Mouse (Mus musculus): ENCODE results near the gene Olfr297. TPM values are rescaled to one million over a fixed set of nuclear protein-coding genes. Genes with fewer than 3 reads are reported as not detected.

Olfr297 gene
- polyA plus RNA-seq (2012; rRNA removed), result not detected in 2 replicates

GRCm38 (mm10) chr7:86519668-86520067 lies at the start of gene Olfr297:
Gene Olfr297 (plus strand): TSS chr7:86519968.
- H3K4me1 ChIP-seq (ENCODE audit: control insufficient read depth, insufficient read depth, low read length), result no peaks in the 10 kb centered on the region
- TF ChIP-seq POLR2A (IDR thresholded peaks at IDR 0.05; ENCODE audit: borderline replicate concordance, extremely low read depth, low read depth, low read length) (no peak), CTCF (IDR thresholded peaks at IDR 0.05; ENCODE audit: insufficient read depth, low read length) (no peak)
- no peak for DNase-seq
- H3K4me3 ChIP-seq (replicated peaks; ENCODE audit: extremely low read depth, low read depth, low read length), result no peak within 1 kb of the TSS

- 73% methylated on average over 1 of the region's 1 CpGs for WGBS
- Histone ChIP-seq H3K4me1 (ENCODE audit: control insufficient read depth, insufficient read depth, low read length) (no peaks in the 10 kb centered on the region), H3K4me3 (replicated peaks; ENCODE audit: extremely low read depth, low read depth, low read length) (no peak within 1 kb of the TSS)
- DNase-seq, result no peak
- no peak for TF ChIP-seq CTCF (IDR thresholded peaks at IDR 0.05; ENCODE audit: insufficient read depth, low read length)
- TF ChIP-seq POLR2A (IDR thresholded peaks at IDR 0.05; ENCODE audit: borderline replicate concordance, extremely low read depth, low read depth, low read length), result no peak
Measured at GRCm38 (mm10) chr7:86492384-86492783, 27.4 kb upstream of the Olfr297 start, which contains the start of gene Olfr298. Gene Olfr298 (minus strand): TSS chr7:86492484.

Other genes with a start within 250 kb of the Olfr297 start
- gene Olfr310, start 242.8 kb upstream of the Olfr297 start, polyA plus RNA-seq (2012; rRNA removed), result not detected in 2 replicates
- gene Olfr309, start 206.3 kb upstream of the Olfr297 start, polyA plus RNA-seq (2012; rRNA removed), result not detected in 2 replicates
- not detected in 2 replicates for gene Olfr308, start 194.3 kb upstream of the Olfr297 start, polyA plus RNA-seq (2012; rRNA removed)
- gene Olfr307, start 182.4 kb upstream of the Olfr297 start, polyA plus RNA-seq (2012; rRNA removed), result not detected in 2 replicates
- gene Olfr305, start 153.0 kb upstream of the Olfr297 start, polyA plus RNA-seq (2012; rRNA removed), result not detected in 2 replicates
- gene Olfr304, start 133.3 kb upstream of the Olfr297 start, polyA plus RNA-seq (2012; rRNA removed), result not detected in 2 replicates
- gene Olfr303, start 122.2 kb upstream of the Olfr297 start, polyA plus RNA-seq (2012; rRNA removed), result not detected in 2 replicates
- not detected in 2 replicates for gene Olfr301, start 116.1 kb upstream of the Olfr297 start, polyA plus RNA-seq (2012; rRNA removed)
- not detected in 2 replicates for gene Olfr299, start 60.0 kb upstream of the Olfr297 start, polyA plus RNA-seq (2012; rRNA removed)
- gene Olfr298, start 27.5 kb upstream of the Olfr297 start, polyA plus RNA-seq (2012; rRNA removed), result not detected in 2 replicates
- not detected in 2 replicates for gene Olfr295, start 63.9 kb downstream of the Olfr297 start, polyA plus RNA-seq (2012; rRNA removed)
- gene Olfr294, start 96.7 kb downstream of the Olfr297 start, polyA plus RNA-seq (2012; rRNA removed), result not detected in 2 replicates
- gene Olfr293, start 129.1 kb downstream of the Olfr297 start, polyA plus RNA-seq (2012; rRNA removed), result not detected in 2 replicates
- not detected in 2 replicates for gene Olfr292, start 168.4 kb downstream of the Olfr297 start, polyA plus RNA-seq (2012; rRNA removed)